Mouse (Mus musculus) large intestine, adult 2 months (tissue): ENCODE data around the gene Faap20. TPM values are rescaled to one million over a fixed set of nuclear protein-coding genes. Genes with fewer than 3 reads are reported as not detected.

Experiments
- polyA plus RNA-seq: library from polyadenylated mRNA; depleted of rRNA; stranded (reverse); fragments of >200 nt; gene quantifications from 2 replicates; pipeline ENCODE4 v1.2.3, GENCODE M21; 2012; rRNA removed

The Faap20 gene
- polyA plus RNA-seq, 1 experiment: 59.4 TPM

Other genes starting within 250 kb of the Faap20 start
- gene Plch2, start 193.0 kb upstream of the Faap20 start, polyA plus RNA-seq: 28.5 and 45.9 TPM in 2 replicates
- gene Pex10, start 182.8 kb upstream of the Faap20 start, polyA plus RNA-seq: 11.4 and 14.2 TPM in 2 replicates
- 116 and 137 TPM in 2 replicates for gene Rer1, start 163.4 kb upstream of the Faap20 start, polyA plus RNA-seq
- 1.3 and 2.2 TPM in 2 replicates for gene Morn1, start 163.2 kb upstream of the Faap20 start, polyA plus RNA-seq
- 20.3 and 30.8 TPM in 2 replicates for gene Ski, start 27.2 kb upstream of the Faap20 start, polyA plus RNA-seq
- 79.9 and 81.5 TPM in 2 replicates for gene Prkcz, start 111.6 kb downstream of the Faap20 start, polyA plus RNA-seq
- 0.51 and 0.94 TPM in 2 replicates for gene Gabrd, start 148.3 kb downstream of the Faap20 start, polyA plus RNA-seq
- gene Cfap74, start 159.4 kb downstream of the Faap20 start, polyA plus RNA-seq: 1.2 and 2.6 TPM in 2 replicates
- 0.57 and 2.5 TPM in 2 replicates for gene Tmem52, start 219.3 kb downstream of the Faap20 start, polyA plus RNA-seq
- gene Gnb1, start 241.6 kb downstream of the Faap20 start, polyA plus RNA-seq: 1,100 and 1,475 TPM in 2 replicates